Mouse (Mus musculus) ES-Bruce4 (cell line): ENCODE measurements at regions not wholly inside any gene's neighbourhood (a gene's known extent, or its start where the extent isn't known, plus 50 kb on each side); places are given as distances from the start of the nearest gene placed in this dataset.

Source experiments
- CTCF ChIP-seq: IDR thresholded peaks from one replicate; pipeline ENCODE4 v1.8.1; 2011; ENCODE audit warnings: low read depth, low read length
- POLR2A ChIP-seq: IDR thresholded peaks from one replicate; pipeline ENCODE4 v1.8.1; 2011; ENCODE audit warnings: low read length; ENCODE audit not compliant: insufficient read depth

DNA sequence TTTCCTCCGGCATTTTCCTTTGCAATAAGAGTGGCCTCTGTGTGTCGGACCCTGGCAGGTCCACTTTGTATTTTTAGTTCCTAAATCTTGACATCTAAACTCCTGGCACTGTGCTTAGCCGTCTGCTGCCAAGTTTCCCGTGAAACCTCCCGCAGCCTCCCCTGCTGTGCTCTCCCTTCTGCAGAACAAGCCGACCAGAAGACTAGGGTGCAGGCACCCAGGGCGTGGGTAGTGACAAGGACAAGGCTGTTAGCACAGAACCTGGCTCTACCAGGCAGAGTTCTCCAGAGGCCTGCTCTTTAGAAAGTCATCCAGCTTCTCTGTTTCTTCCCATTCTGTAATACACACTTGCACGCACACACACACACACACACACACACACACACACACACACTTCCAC is 274.8 kb downstream of the Vrk1 start:
- TF ChIP-seq CTCF (no peak), POLR2A (no peak)
